Mouse (Mus musculus) embryo, embryonic 10 days (tissue): Measurements from ENCODE around the gene Olfr476.
"Not testable (repeated sequence)": the region's sequence is repeated elsewhere in the genome, so short reads cannot be mapped to it uniquely, and the experiment has no call there.

Experiments
- DNase-seq: peaks from one replicate; pipeline ENCODE4 v3.0.0-alpha.2; 2015; ENCODE audit warnings: low spot score

Gene Olfr476

GRCm38 (mm10) chr7:107964503-107964902 lies at the start of gene Olfr476:
Olfr476 (plus strand) TSS chr7:107964803.
- DNase-seq: no peak

- no peak for DNase-seq
Measured at GRCm38 (mm10) chr7:107930146-107930545, 34.5 kb upstream of the Olfr476 start, which contains the start of gene Olfr473. Olfr473 (plus strand) TSS chr7:107930446.

- DNase-seq: not testable (repeated sequence)
Measured at GRCm38 (mm10) chr7:107952539-107952938, 12.1 kb upstream of the Olfr476 start.

GRCm38 (mm10) chr7:107954343-107954742 lies 10.3 kb upstream of the Olfr476 start, which contains the start of gene Olfr474:
Olfr474 (plus strand) TSS chr7:107954643.
- no peak for DNase-seq

GRCm38 (mm10) chr7:107986393-107986792 lies 21.8 kb downstream of the Olfr476 start, which contains the start of gene Olfr477:
Olfr477 (plus strand) TSS chr7:107986693.
- DNase-seq: no peak

GRCm38 (mm10) chr7:108014256-108014655 lies 49.7 kb downstream of the Olfr476 start:
- not testable (repeated sequence) for DNase-seq
